Mouse (Mus musculus): ENCODE measurements at regions not wholly inside any gene's neighbourhood (a gene's known extent, or its start where the extent isn't known, plus 50 kb on each side); places are given as distances from the start of the nearest gene placed in this dataset.

DNA sequence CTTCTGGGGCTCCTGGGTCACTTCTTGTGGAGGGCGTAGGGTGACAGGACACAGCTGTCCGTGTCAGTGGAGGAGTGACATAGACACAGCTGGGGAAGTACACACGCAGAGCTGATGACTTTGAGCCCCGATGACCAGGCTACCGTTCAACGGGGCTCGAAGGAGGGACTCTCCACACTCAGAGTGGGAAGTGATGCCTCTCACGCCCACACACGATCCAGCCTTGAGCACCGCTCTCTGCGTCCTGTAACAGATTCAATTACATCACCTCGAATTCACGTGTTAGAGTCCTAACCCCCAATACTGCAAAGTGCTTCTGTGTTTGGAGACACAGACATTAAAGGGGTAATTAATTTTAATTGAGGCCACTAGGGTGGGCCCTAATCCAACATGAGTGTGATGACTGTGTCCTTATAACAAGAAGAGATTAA, 101.4 kb upstream of the Sdk2 start:
- 83% methylated on average over 13 of the region's 13 CpGs for WGBS
- no peak overlapping the region for H3K9ac ChIP-seq (replicated peaks)
- no peak overlapping the region for H3K4me2 ChIP-seq (replicated peaks)
- no peak overlapping the region for H3K27ac ChIP-seq (replicated peaks)
- peaks cover 2% of the 10 kb centered on the region; the same call in 1 of the 2 replicates for H3K4me1 ChIP-seq
- H3K36me3 ChIP-seq = no peaks in the 10 kb centered on the region
- no peak overlapping the region for H3K4me3 ChIP-seq
- H3K27me3 ChIP-seq = peaks cover 12% of the 10 kb centered on the region
- H3K9me3 ChIP-seq = no peaks in the 10 kb centered on the region
- ATAC-seq (ENCODE audit: low FRiP score, low read depth) = no peak

DNA sequence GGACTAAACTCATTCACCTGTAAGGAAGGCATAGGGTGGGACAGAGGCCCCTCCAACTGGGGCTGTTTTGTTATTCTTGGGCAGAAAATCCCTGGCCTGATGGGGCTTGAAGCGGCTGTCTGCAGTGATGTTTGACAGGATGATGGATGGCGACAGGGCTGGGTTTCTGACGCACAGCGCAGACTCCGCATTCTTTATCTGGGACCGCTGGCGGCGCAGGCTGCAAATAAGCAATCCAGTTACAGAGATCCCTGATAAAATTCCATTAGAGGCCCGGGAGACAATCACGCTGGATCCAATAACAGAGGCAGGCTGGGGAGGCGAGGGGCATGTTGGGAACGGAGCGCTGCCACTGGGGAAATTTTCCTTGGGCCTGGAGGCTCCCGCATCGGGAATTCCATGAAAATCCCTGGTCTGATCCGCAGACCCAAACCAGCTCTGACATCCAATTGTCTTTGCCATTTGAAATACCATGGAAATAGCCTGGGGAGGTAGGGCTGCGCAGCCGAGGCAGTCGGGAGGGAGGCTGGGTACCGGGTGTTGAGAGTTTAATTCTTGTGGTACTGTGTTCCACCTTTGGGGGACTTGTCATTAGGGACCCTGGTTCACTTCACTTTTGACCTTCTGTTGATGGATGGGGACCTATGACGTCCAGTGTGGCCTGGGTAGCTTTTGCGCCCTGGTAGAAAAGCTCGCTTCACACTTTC, 99.0 kb upstream of the Sdk2 start:
- WGBS = 39% methylated on average over 23 of the region's 23 CpGs
- no peak overlapping the region for H3K4me3 ChIP-seq
- ATAC-seq (ENCODE audit: low FRiP score, low read depth) = 0 out of 2 replicates have a peak, but pooled peaks have one; percentile 19
- H3K36me3 ChIP-seq = no peaks in the 10 kb centered on the region
- H3K9me3 ChIP-seq = no peaks in the 10 kb centered on the region
- H3K27me3 ChIP-seq = peaks cover 8% of the 10 kb centered on the region; the same call in 1 of the 2 replicates
- peak overlapping the region; percentile 54 for H3K27ac ChIP-seq (replicated peaks)
- 0 out of 2 replicates have a peak overlapping the region, but pooled peaks have one; percentile 11 for H3K9ac ChIP-seq (replicated peaks)
- no peaks in the 10 kb centered on the region; the same call in 1 of the 2 replicates for H3K4me1 ChIP-seq
- H3K4me2 ChIP-seq (replicated peaks) = peak overlapping the region; percentile 26

DNA sequence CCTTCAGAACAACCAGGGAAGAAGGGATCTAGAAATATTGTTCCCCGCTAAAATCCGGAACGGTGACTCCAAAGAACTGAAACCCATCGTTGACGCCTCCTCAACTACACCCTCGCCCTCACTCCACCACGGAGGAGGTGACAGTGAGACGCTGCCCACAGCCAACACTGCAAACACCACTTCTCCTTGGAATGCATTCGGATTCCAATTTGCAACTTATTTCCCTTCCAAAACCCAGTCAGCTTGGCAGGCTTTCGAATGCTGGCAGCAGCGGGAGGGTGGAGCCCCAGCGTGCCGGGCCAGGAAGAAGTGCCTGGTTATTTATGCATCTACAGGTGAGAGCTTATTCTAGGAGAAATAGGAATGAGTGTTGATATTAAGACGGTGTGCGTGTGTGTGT, 85.9 kb upstream of the Sdk2 start:
- no peaks in the 10 kb centered on the region for H3K36me3 ChIP-seq
- 86% methylated on average over 15 of the region's 15 CpGs for WGBS
- no peaks in the 10 kb centered on the region for H3K4me1 ChIP-seq
- H3K4me3 ChIP-seq = no peak overlapping the region
- no peaks in the 10 kb centered on the region for H3K27me3 ChIP-seq
- no peak overlapping the region for H3K4me2 ChIP-seq (replicated peaks)
- no peak overlapping the region for H3K9ac ChIP-seq (replicated peaks)
- no peaks in the 10 kb centered on the region for H3K9me3 ChIP-seq
- no peak for ATAC-seq (ENCODE audit: low FRiP score, low read depth)
- no peak overlapping the region for H3K27ac ChIP-seq (replicated peaks)

DNA sequence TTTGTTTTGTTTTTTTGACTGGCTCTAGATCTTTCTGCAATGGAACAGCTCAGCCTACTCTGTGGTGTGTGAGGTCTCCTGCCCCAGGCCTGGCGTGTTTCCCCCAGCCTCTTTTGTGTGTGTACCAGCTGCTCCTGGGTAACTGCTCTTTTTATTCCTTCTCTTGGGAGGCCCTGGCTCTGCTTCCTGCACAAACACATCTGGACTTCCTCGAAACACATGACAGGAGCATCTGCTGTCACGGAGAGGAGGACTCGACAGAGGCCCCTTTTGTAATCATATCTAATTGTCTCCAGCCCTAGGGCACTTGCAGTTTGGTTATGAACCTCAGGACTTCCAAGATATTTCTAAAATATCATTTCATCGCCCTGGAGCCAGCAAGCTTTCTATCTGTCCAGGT, 79.5 kb upstream of the Sdk2 start:
- H3K4me2 ChIP-seq (replicated peaks) = no peak overlapping the region
- H3K9ac ChIP-seq (replicated peaks) = no peak overlapping the region
- no peaks in the 10 kb centered on the region for H3K4me1 ChIP-seq
- no peak overlapping the region for H3K4me3 ChIP-seq
- no peak for ATAC-seq (ENCODE audit: low FRiP score, low read depth)
- no peaks in the 10 kb centered on the region for H3K36me3 ChIP-seq
- H3K27me3 ChIP-seq = no peaks in the 10 kb centered on the region
- H3K9me3 ChIP-seq = no peaks in the 10 kb centered on the region
- 50% methylated on average over 5 of the region's 5 CpGs for WGBS
- no peak overlapping the region for H3K27ac ChIP-seq (replicated peaks)

DNA sequence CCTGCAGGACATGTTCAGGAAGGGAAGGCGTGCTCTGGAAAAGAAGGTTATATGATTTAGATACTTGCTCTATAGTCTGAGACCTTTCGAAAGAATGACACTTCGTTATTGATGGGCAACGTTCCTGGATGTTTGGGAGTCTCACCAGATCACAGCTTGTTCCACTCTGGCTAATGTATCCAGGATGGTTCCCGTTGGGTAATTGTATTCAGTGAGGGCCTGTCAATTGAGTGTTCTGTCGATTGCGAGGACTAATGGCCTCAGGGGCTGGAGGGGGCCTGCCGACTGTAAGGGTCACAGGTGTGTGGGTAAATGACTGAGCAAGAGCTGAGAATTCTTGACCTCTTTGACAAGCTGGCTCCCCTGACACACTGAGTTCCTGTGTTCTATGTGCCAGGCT, 62.4 kb upstream of the Sdk2 start:
- Histone ChIP-seq H3K27ac (replicated peaks) (no peak overlapping the region), H3K9me3 (no peaks in the 10 kb centered on the region), H3K4me1 (peaks cover 14% of the 10 kb centered on the region), H3K4me3 (no peak overlapping the region), H3K4me2 (replicated peaks) (no peak overlapping the region), H3K9ac (replicated peaks) (no peak overlapping the region), H3K27me3 (no peaks in the 10 kb centered on the region), H3K36me3 (no peaks in the 10 kb centered on the region)
- WGBS = 66% methylated on average over 8 of the region's 8 CpGs
- ATAC-seq (ENCODE audit: low FRiP score, low read depth) = no peak

DNA sequence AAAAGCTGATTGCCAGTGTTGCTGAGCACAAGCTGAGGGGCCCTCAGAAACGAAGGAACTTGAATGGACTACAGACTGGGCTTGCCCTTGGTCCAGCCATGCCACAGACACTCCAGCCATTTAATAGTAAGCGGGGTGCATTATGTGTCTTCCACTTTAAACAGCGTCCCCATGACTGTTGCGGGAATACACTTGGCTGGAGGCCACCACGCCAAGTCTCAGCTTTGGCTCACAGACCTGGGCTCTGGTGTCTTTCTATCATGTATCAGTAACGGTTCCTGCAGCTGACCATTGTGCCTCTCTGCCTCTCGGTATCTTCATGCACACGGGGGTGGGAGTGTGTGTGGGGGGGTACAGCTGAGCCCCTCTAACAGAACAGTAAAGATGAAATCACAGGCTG, 62.0 kb upstream of the Sdk2 start:
- Histone ChIP-seq H3K4me1 (peaks cover 14% of the 10 kb centered on the region), H3K9ac (replicated peaks) (no peak overlapping the region), H3K4me3 (no peak overlapping the region), H3K36me3 (no peaks in the 10 kb centered on the region), H3K27me3 (no peaks in the 10 kb centered on the region), H3K4me2 (replicated peaks) (no peak overlapping the region), H3K27ac (replicated peaks) (no peak overlapping the region), H3K9me3 (no peaks in the 10 kb centered on the region)
- WGBS = 89% methylated on average over 8 of the region's 8 CpGs
- no peak for ATAC-seq (ENCODE audit: low FRiP score, low read depth)

DNA sequence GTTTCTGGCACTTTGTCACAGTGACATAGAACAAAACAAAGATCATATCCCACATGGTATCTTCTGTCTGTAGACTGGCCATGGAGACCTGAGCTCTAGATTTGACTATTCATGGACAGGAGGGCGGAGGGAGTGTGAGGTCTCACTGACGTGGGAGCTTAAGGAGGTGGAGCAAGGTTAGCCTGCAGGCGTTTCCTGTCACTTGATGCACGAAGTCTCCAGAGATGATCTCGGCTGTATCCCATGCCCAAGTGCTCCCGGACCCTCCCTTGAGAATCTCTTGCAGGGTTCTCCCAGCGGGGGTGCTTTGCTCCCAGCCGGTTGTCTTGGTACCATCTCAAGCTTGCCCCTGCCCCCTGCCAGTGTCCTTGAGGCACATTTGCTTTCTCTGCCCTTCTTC, 60.6 kb upstream of the Sdk2 start:
- Histone ChIP-seq H3K9ac (replicated peaks) (no peak overlapping the region), H3K4me2 (replicated peaks) (no peak overlapping the region), H3K4me3 (no peak overlapping the region), H3K4me1 (peaks cover 14% of the 10 kb centered on the region), H3K27ac (replicated peaks) (no peak overlapping the region), H3K27me3 (no peaks in the 10 kb centered on the region), H3K9me3 (no peaks in the 10 kb centered on the region), H3K36me3 (no peaks in the 10 kb centered on the region)
- WGBS = 31% methylated on average over 8 of the region's 8 CpGs
- no peak for ATAC-seq (ENCODE audit: low FRiP score, low read depth)

DNA sequence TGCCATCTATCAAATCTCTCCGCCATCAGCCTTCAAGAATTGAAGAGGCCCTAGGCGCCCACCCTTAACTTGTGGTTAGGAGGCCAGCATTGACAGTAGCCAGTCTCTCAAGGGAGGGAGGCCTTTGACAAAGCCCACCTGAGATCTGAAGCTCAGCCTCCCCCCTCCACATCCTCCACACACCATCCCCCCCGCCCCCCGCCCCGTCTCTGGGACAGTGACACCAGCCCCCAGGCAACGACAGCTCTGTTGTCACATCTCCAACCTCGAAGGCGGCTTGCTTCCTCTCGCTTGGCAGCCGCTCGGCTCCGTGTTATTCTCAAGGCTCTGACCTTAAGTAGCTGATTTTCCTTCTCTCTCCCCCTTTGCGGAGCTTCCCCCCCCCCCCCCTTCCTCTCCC, 55.3 kb upstream of the Sdk2 start:
- no peak for ATAC-seq (ENCODE audit: low FRiP score, low read depth)
- Histone ChIP-seq H3K27me3 (no peaks in the 10 kb centered on the region), H3K4me1 (peaks cover 11% of the 10 kb centered on the region), H3K4me3 (no peak overlapping the region), H3K9me3 (no peaks in the 10 kb centered on the region), H3K36me3 (no peaks in the 10 kb centered on the region), H3K4me2 (replicated peaks) (no peak overlapping the region), H3K27ac (replicated peaks) (no peak overlapping the region), H3K9ac (replicated peaks) (no peak overlapping the region)
- 61% methylated on average over 12 of the region's 13 CpGs for WGBS

DNA sequence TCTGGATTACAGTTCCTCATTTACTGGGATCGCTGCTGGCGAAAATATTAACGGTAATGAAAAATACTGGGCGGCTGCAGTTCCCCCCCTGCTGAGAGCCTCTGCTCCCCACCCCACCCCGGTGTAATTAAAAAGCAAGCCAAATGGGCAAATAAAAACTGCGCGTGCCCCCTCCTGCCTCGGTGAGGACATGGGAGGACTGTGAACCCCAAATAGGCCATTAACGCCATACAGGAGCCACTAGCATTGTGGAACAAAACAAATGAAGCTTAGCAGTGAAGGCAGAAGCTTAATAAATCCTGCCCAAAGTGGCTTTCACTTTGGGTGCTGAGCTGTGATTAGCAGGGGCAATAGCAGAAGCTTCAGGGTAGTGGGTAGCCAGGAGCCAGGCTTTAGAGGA, 52.3 kb upstream of the Sdk2 start:
- H3K27ac ChIP-seq (replicated peaks) = no peak overlapping the region
- no peak overlapping the region for H3K4me3 ChIP-seq
- H3K9ac ChIP-seq (replicated peaks) = no peak overlapping the region
- WGBS = 71% methylated on average over 9 of the region's 9 CpGs
- no peaks in the 10 kb centered on the region for H3K9me3 ChIP-seq
- no peak overlapping the region for H3K4me2 ChIP-seq (replicated peaks)
- ATAC-seq (ENCODE audit: low FRiP score, low read depth) = no peak
- H3K36me3 ChIP-seq = no peaks in the 10 kb centered on the region
- no peaks in the 10 kb centered on the region for H3K27me3 ChIP-seq
- peaks cover 9% of the 10 kb centered on the region; the same call in 1 of the 2 replicates for H3K4me1 ChIP-seq
